Mouse (Mus musculus): Measurements from ENCODE around the gene Hvcn1.
A peak's percentile ranks its signal among the peaks of the same experiment; 100 is the strongest.
"Not testable (repeated sequence)": the region's sequence is repeated elsewhere in the genome, so short reads cannot be mapped to it uniquely, and the experiment has no call there.

Hvcn1 gene

GRCm38 (mm10) chr5:122204180-122204579, 2.4 kb upstream of the Hvcn1 start:
- DNase-seq (ENCODE audit: extremely low spot score): no peak

GRCm38 (mm10) chr5:122208909-122209308, 2.3 kb downstream of the Hvcn1 start:
- no peak for DNase-seq (ENCODE audit: extremely low spot score)

- peak; percentile 86 for DNase-seq (ENCODE audit: extremely low spot score)
Observed at GRCm38 (mm10) chr5:122209591-122210368, 3.2 kb downstream of the Hvcn1 start.

- no peak for DNase-seq (ENCODE audit: extremely low spot score)
Observed at GRCm38 (mm10) chr5:122210890-122211289, 4.3 kb downstream of the Hvcn1 start.

- DNase-seq (ENCODE audit: extremely low spot score): no peak
Observed at GRCm38 (mm10) chr5:122212125-122212524, 5.5 kb downstream of the Hvcn1 start.

- not testable (repeated sequence) for DNase-seq (ENCODE audit: extremely low spot score)
Observed at GRCm38 (mm10) chr5:122212820-122213219, 6.2 kb downstream of the Hvcn1 start.

- DNase-seq (ENCODE audit: extremely low spot score): no peak
Observed at GRCm38 (mm10) chr5:122213861-122214260, 7.3 kb downstream of the Hvcn1 start.

GRCm38 (mm10) chr5:122217636-122218035, 11.0 kb downstream of the Hvcn1 start:
- DNase-seq (ENCODE audit: extremely low spot score): no peak

GRCm38 (mm10) chr5:122218109-122218905, 11.7 kb downstream of the Hvcn1 start:
- DNase-seq (ENCODE audit: extremely low spot score): no peak

GRCm38 (mm10) chr5:122218928-122219327, 12.3 kb downstream of the Hvcn1 start:
- DNase-seq (ENCODE audit: extremely low spot score): no peak

- DNase-seq (ENCODE audit: extremely low spot score): no peak
Observed at GRCm38 (mm10) chr5:122219655-122220629, 13.3 kb downstream of the Hvcn1 start.

- no peak for DNase-seq (ENCODE audit: extremely low spot score)
Observed at GRCm38 (mm10) chr5:122221085-122221484, 14.5 kb downstream of the Hvcn1 start.

GRCm38 (mm10) chr5:122224291-122224690, 17.7 kb downstream of the Hvcn1 start:
- no peak for DNase-seq (ENCODE audit: extremely low spot score)

GRCm38 (mm10) chr5:122228271-122228765, 21.7 kb downstream of the Hvcn1 start:
- DNase-seq (ENCODE audit: extremely low spot score): no peak

- no peak for DNase-seq (ENCODE audit: extremely low spot score)
Observed at GRCm38 (mm10) chr5:122228772-122229171, 22.2 kb downstream of the Hvcn1 start.

GRCm38 (mm10) chr5:122230816-122231215, 24.2 kb downstream of the Hvcn1 start:
- DNase-seq (ENCODE audit: extremely low spot score): no peak

- no peak for DNase-seq (ENCODE audit: extremely low spot score)
Observed at GRCm38 (mm10) chr5:122231431-122231830, 24.8 kb downstream of the Hvcn1 start.

GRCm38 (mm10) chr5:122232004-122232403, 25.4 kb downstream of the Hvcn1 start:
- no peak for DNase-seq (ENCODE audit: extremely low spot score)

- no peak for DNase-seq (ENCODE audit: extremely low spot score)
Observed at GRCm38 (mm10) chr5:122233077-122233581, 26.5 kb downstream of the Hvcn1 start.

- DNase-seq (ENCODE audit: extremely low spot score): no peak
Observed at GRCm38 (mm10) chr5:122233695-122234094, 27.1 kb downstream of the Hvcn1 start.
